Mouse (Mus musculus) midbrain, embryonic 12.5 days (tissue): ENCODE data around the gene Sohlh1. TPM values are rescaled to one million over a fixed set of nuclear protein-coding genes. Genes with fewer than 3 reads are reported as not detected.

Source experiments
- ATAC-seq: fragments of 200-750 bp; cut with Nextera tagmentation; 2 replicates; pipeline ENCODE4 v1.8.0; 2017; ENCODE audit warnings: low read depth, moderate TSS enrichment, moderate library complexity; ENCODE audit not compliant: low FRiP score
- H3K27ac ChIP-seq: fragments of 300-500 bp; sonication (generic); replicated peaks from 2 replicates; pipeline ENCODE4 v1.5.1; 2016; ENCODE audit warnings: mild to moderate bottlenecking
- H3K27me3 ChIP-seq: fragments of 300-500 bp; sonication (generic); 2 replicates; pipeline ENCODE4 v1.6.1; 2016; ENCODE audit warnings: mild to moderate bottlenecking
- H3K36me3 ChIP-seq: fragments of 300-500 bp; sonication (generic); 2 replicates; pipeline ENCODE4 v1.6.1; 2016
- H3K4me1 ChIP-seq: fragments of 300-500 bp; sonication (generic); 2 replicates; pipeline ENCODE4 v1.6.1; 2016
- H3K4me2 ChIP-seq: fragments of 300-500 bp; sonication (generic); replicated peaks from 2 replicates; pipeline ENCODE4 v1.6.1; 2016; ENCODE audit warnings: mild to moderate bottlenecking, moderate library complexity
- H3K4me3 ChIP-seq: fragments of 300-500 bp; sonication (generic); 2 replicates; pipeline ENCODE4 v1.5.1; 2016; ENCODE audit warnings: mild to moderate bottlenecking
- H3K9ac ChIP-seq: fragments of 300-500 bp; sonication (generic); replicated peaks from 2 replicates; pipeline ENCODE4 v1.6.1; 2016; ENCODE audit warnings: mild to moderate bottlenecking, moderate library complexity
- H3K9me3 ChIP-seq: fragments of 300-500 bp; sonication (generic); 2 replicates; pipeline ENCODE4 v1.6.1; 2016; ENCODE audit warnings: mild to moderate bottlenecking
- WGBS: fragments of 180-500 bp; shearing (Covaris S2); methylation state at CpG from one replicate; pipeline ENCODE4 v1.1.7; 2016; 5-methylcytosine and 5-hydroxymethylcytosine counted together
- polyA plus RNA-seq: library from polyadenylated mRNA; unstranded; fragments of >200 nt; fragmentation: Nextera tagmentation; extraction: Ambion mirVana; gene quantifications from 2 replicates; pipeline ENCODE4 v1.2.1, GENCODE M21; 2016

Sohlh1 gene
- polyA plus RNA-seq = not detected in 2 replicates

DNA sequence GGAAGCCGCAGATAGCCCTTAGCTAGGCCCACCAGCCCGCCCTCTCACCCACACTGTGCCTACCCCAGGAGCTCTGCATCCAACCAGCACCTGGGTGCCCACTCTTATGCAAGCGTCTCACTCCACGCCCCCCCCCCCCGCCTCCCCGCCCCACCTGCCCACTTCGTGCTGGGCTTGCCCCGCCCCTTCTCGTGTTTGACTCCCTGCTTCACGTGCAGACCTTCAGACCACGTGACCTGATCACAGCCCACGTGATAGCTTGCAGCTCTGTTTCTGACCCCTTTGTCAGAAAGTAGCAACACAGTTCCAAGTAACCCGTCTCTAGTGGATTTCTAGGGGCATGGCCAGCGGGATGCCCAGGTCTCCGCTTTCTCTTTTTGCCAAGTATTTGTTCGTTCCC lies at the start of gene Sohlh1:
Sohlh1 (minus strand) TSS at position 23 of the 400 bp plus-strand sequence.
- no peak within 1 kb of the TSS for H3K27ac ChIP-seq
- no peaks in the 10 kb centered on the region for H3K27me3 ChIP-seq

DNA sequence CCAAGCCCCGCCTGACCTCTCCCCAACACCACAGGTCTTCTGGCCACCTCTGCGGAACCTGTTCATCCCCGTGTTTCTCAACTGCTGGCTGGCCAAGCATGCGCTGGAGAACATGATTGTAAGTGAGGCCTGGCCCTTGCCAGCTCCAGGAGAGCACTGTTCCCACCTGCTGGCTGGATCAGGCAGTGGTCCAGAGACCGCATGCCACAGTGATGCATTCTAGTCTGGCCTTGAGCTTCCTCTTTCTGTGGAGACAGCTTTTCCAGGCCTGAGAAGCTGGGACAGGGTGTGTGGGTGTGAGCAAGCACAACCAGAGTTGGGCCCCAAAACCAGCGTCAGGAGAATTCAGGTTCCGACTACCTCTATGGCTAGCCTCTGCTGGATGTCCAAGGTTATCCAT lies 45.4 kb upstream of the Sohlh1 start:
- H3K27ac ChIP-seq = no peak overlapping the region
- H3K4me2 ChIP-seq = no peak overlapping the region
- H3K9me3 ChIP-seq = no peaks in the 10 kb centered on the region
- no peaks in the 10 kb centered on the region for H3K36me3 ChIP-seq
- H3K4me1 ChIP-seq = no peaks in the 10 kb centered on the region
- no peak overlapping the region for H3K9ac ChIP-seq
- no peak overlapping the region for H3K4me3 ChIP-seq
- H3K27me3 ChIP-seq = no peaks in the 10 kb centered on the region
- no peak for ATAC-seq
- whole genome bisulfite sequencing = 84% methylated on average over 7 of the region's 7 CpGs

More for the DNA sequence above, at the start of gene Sohlh1:
- ATAC-seq = no peak
- peaks cover 8% of the 10 kb centered on the region; the same call in 1 of the 2 replicates for H3K4me1 ChIP-seq
- WGBS = 84% methylated on average over 15 of the region's 16 CpGs
- no peaks in the 10 kb centered on the region for H3K36me3 ChIP-seq
- H3K9ac ChIP-seq = no peak within 1 kb of the TSS
- no peaks in the 10 kb centered on the region for H3K9me3 ChIP-seq
- no peak within 1 kb of the TSS for H3K4me3 ChIP-seq
- H3K4me2 ChIP-seq = no peak within 1 kb of the TSS

DNA sequence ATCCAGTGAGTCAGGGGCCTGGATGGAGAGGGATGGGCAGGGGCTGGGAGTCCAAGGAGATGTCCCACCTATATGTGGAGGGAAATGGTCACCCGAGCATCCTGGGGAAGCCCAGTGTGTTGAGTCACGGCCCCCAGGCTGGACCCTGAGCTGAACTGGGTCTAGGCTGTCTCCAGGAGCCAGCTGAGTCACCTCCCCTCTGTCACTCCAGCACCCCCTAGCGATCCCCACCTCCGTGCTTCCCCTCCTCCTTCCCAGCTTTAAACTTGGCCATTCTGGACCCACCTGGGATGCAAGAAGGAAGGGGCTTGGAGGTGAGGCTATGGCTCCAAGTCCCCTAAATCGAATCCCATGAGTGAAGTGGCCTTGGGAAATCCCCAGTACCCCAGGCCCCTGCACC lies 41.1 kb upstream of the Sohlh1 start:
- H3K9me3 ChIP-seq = no peaks in the 10 kb centered on the region
- H3K27me3 ChIP-seq = no peaks in the 10 kb centered on the region
- H3K9ac ChIP-seq = no peak overlapping the region
- H3K4me1 ChIP-seq = no peaks in the 10 kb centered on the region
- H3K4me2 ChIP-seq = no peak overlapping the region
- 63% methylated on average over 5 of the region's 5 CpGs for WGBS
- no peak overlapping the region for H3K27ac ChIP-seq
- H3K36me3 ChIP-seq = no peaks in the 10 kb centered on the region
- no peak for ATAC-seq
- no peak overlapping the region for H3K4me3 ChIP-seq

DNA sequence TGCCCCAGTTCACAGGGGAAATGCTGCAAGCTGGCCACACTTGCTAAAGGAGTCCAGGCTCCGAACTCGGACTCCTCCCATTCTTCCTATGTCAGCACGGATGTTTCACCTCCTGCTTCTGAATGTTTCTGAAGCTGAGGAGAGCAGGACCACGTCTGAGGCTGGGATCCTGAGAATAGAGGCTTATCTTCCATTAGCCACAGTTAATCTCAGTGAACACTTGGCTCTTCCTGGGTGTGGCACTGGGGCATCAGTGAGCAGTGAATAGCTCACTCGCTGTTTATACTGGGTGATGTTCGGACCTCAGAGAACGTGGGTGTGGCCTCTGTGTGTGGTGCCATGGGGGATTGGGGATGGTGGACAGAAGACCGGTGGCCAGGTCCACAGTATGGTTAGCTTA lies 40.2 kb upstream of the Sohlh1 start:
- WGBS = 68% methylated on average over 8 of the region's 8 CpGs
- no peak overlapping the region for H3K9ac ChIP-seq
- no peak overlapping the region for H3K4me3 ChIP-seq
- no peaks in the 10 kb centered on the region for H3K36me3 ChIP-seq
- H3K4me2 ChIP-seq = no peak overlapping the region
- no peaks in the 10 kb centered on the region for H3K4me1 ChIP-seq
- no peaks in the 10 kb centered on the region for H3K9me3 ChIP-seq
- peaks cover 2% of the 10 kb centered on the region; the same call in 1 of the 2 replicates for H3K27me3 ChIP-seq
- no peak overlapping the region for H3K27ac ChIP-seq
- ATAC-seq = no peak

DNA sequence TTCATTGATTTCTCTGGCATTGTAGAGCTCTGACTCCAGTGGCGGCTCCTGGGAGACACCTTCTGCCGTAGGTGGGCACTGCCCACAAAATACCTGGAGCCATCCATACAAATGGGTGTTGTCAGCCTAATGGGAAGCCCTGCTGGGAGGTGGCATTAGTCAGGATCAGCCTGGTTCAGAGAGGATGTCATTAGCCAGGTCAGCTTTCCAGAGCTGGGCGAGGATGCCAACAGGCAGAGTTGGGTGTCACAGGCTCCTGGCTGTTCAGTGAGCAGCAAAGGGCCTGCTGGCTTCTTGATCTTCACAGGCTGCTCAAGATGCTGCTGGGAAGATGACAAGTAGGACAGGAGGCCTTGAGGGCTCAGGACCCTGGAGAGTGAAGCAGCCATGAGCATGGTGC lies 37.7 kb upstream of the Sohlh1 start:
- WGBS = 88% methylated on average over 3 of the region's 3 CpGs
- no peak overlapping the region for H3K4me3 ChIP-seq
- H3K4me2 ChIP-seq = no peak overlapping the region
- H3K36me3 ChIP-seq = no peaks in the 10 kb centered on the region
- H3K27me3 ChIP-seq = peaks cover 6% of the 10 kb centered on the region; the same call in 1 of the 2 replicates
- no peaks in the 10 kb centered on the region for H3K9me3 ChIP-seq
- no peak overlapping the region for H3K9ac ChIP-seq
- H3K27ac ChIP-seq = no peak overlapping the region
- no peaks in the 10 kb centered on the region for H3K4me1 ChIP-seq
- ATAC-seq = no peak

DNA sequence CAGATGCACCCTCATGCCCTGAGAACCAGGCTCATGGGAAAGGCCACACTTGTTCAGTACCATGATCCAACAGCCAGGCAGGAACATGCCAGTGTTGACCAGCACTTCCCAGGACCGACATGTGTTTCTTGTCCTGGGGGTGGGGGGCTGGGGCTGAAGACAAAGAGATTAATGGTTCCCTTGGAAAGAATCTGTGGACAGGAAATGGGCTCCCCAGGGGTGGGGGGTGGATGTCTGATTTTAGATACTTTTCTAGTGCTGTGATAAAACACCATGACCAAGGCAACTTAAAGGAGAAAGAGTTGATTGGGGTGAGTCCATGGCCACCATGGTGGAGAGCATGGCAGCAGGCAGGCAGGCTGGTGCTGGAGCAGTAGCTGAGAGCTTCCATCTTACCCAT lies 35.2 kb upstream of the Sohlh1 start:
- H3K4me2 ChIP-seq = no peak overlapping the region
- 57% methylated on average over 1 of the region's 1 CpGs for WGBS
- ATAC-seq = no peak

DNA sequence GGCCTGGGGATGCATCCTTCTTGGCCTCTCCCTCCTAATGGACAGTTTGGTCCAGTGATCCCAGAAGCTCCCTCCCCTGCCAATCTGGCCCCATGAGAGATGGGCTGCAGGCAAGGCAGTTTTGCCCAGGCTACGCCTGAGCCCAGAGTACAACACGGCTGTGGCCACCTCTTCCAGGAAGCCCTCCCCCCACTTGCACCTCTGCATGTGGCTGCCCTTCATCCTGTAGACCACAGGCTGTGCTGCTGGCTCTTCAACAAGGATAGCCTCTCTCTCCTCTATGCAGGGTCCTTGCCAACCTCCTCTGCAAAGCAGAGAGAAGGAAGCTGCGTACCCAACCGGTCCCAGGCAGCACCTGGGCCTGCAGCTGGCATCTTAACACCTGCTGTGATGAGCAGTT lies 32.0 kb upstream of the Sohlh1 start:
- Histone ChIP-seq H3K9me3 (no peaks in the 10 kb centered on the region), H3K27ac (no peak overlapping the region), H3K4me1 (peaks cover 8% of the 10 kb centered on the region), H3K4me3 (no peak overlapping the region), H3K4me2 (no peak overlapping the region), H3K9ac (no peak overlapping the region), H3K36me3 (no peaks in the 10 kb centered on the region), H3K27me3 (peaks cover 40% of the 10 kb centered on the region)
- 73% methylated on average over 4 of the region's 4 CpGs for WGBS
- no peak for ATAC-seq

More for the DNA sequence above, 35.2 kb upstream of the Sohlh1 start:
- H3K36me3 ChIP-seq = no peaks in the 10 kb centered on the region
- peaks cover 28% of the 10 kb centered on the region for H3K27me3 ChIP-seq
- peaks cover 7% of the 10 kb centered on the region for H3K4me1 ChIP-seq
- no peak overlapping the region for H3K27ac ChIP-seq
- H3K4me3 ChIP-seq = no peak overlapping the region
- H3K9me3 ChIP-seq = no peaks in the 10 kb centered on the region
- no peak overlapping the region for H3K9ac ChIP-seq

DNA sequence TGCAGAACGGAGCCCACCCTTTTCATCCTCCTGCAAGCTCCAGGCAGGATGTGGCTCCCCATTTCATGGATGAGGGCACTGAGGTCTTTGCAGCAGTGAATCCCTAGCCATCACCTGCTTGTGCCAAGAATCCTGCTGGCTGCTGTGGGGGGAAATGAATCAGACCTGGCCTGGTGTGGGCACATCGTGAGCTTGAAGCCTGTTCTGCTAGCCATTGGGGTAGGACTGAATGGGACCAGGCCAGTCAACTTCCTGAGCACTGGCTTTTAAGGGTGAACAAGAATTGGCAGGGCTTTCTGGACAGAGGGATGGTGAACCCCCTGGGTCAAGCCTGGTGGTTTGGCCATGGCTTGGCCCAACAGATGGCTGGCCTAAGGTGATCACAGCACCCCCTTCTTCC lies 31.5 kb upstream of the Sohlh1 start:
- H3K4me1 ChIP-seq = peaks cover 8% of the 10 kb centered on the region
- 74% methylated on average over 2 of the region's 2 CpGs for WGBS
- no peak for ATAC-seq
- H3K9ac ChIP-seq = no peak overlapping the region
- H3K27me3 ChIP-seq = peaks cover 40% of the 10 kb centered on the region
- H3K4me2 ChIP-seq = no peak overlapping the region
- no peaks in the 10 kb centered on the region for H3K9me3 ChIP-seq
- no peak overlapping the region for H3K27ac ChIP-seq
- no peaks in the 10 kb centered on the region for H3K36me3 ChIP-seq
- no peak overlapping the region for H3K4me3 ChIP-seq

DNA sequence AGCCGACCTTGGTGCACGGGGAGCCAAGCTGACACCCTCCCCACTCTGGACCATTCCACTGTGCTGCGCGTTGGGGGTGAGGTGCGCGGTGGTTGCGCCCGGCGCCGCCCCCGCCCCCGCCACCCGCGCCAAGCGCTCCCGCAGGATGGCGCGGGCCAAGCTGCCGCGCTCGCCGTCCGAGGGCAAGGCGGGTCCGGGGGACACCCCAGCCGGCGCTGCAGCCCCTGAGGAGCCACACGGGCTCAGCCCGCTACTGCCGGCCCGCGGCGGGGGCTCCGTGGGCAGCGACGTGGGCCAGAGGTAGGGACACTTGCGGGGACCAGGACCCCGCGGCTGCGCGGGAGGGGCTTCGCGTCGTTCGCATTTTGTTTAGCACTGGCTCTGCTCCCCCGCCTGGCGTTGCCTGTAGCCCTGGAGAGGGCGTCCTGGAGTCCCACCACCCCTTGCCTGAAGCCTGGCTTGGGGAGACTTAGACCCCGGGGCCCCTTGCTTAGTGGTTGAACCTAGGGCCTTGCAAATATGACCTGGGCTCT lies 30.8 kb upstream of the Sohlh1 start:
- Histone ChIP-seq H3K4me2 (peak overlapping the region; percentile 86), H3K27ac (no peak overlapping the region), H3K36me3 (no peaks in the 10 kb centered on the region), H3K9me3 (no peaks in the 10 kb centered on the region), H3K4me1 (peaks cover 8% of the 10 kb centered on the region), H3K9ac (peak overlapping the region; percentile 71), H3K4me3 (peak overlapping the region; percentile 52), H3K27me3 (peaks cover 40% of the 10 kb centered on the region)
- ATAC-seq = peak; percentile 34; the same call in 1 of the 2 replicates
- 2% methylated on average over 49 of the region's 49 CpGs for WGBS

DNA sequence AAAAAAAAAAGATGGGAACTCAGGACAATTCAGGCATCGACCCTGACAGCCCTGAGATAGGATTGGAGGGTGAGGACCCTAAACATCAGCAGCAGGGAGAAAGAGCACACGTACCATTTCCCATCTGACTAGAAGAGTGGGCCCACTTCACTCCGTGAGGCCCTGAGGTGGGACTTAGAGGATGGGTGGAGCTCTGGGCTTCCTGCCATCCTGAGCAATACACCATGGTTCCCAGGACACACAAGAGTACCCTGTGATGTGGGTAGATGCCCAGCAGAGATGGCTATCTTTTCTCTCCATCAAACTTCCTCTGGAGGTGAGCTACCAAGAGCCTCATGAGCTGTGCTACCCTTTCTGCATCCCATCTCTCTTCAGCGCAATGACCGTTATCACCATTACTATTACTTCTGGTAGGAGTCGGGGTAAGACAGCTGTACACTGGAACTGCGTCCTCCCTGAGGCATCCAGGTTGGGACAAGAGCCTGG lies 30.2 kb upstream of the Sohlh1 start:
- no peak for ATAC-seq
- Histone ChIP-seq H3K4me3 (peak overlapping the region; percentile 52), H3K4me2 (peak overlapping the region; percentile 86), H3K9ac (peak overlapping the region; percentile 71; the same call in 1 of the 2 replicates), H3K27ac (no peak overlapping the region), H3K9me3 (no peaks in the 10 kb centered on the region), H3K27me3 (peaks cover 39% of the 10 kb centered on the region), H3K4me1 (peaks cover 8% of the 10 kb centered on the region), H3K36me3 (no peaks in the 10 kb centered on the region)
- 28% methylated on average over 7 of the region's 7 CpGs for WGBS

DNA sequence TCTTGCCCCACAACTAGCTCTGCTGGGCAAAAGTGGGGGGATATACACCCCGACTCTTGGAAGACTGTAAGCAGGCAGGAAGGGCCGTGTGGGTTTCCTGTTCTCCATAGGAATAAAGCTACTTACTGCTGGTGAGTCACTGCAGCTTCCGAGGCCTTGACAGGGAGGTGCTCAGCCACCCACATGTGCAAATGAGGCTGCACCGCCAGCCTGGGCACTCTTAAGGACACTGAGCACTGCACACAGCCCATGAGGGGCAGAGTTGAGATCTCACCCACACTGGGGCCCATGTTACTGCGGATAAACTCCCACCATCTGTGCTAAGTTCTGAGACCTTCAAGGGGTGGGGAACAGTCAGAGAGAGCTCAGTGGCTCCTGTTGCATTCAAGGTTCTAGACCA lies 19.6 kb upstream of the Sohlh1 start:
- Histone ChIP-seq H3K27ac (no peak overlapping the region), H3K27me3 (peaks cover 70% of the 10 kb centered on the region), H3K9me3 (no peaks in the 10 kb centered on the region), H3K4me1 (peaks cover 21% of the 10 kb centered on the region), H3K4me2 (no peak overlapping the region), H3K36me3 (no peaks in the 10 kb centered on the region), H3K4me3 (no peak overlapping the region), H3K9ac (no peak overlapping the region)
- ATAC-seq = no peak
- 69% methylated on average over 5 of the region's 5 CpGs for WGBS

DNA sequence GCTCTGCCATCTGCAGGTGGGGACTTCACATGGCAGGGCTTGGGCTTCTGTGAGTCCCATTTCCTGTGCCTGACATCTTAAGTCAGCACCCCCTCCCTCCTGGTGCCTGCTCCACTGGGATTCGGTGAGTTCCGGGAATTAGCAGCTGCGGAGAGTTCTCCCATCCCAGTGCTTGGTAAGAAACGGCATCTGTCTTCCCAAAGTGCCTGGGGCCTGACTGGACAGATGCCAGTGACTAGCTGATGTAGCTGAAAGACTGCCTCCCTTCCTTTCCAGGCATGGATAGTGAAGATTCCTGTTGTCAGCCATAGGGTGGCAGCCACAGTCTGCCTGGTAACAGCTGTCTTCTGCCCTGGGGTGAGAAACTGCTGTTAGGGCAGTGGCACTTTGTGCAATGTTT lies 18.4 kb upstream of the Sohlh1 start:
- no peak overlapping the region for H3K27ac ChIP-seq
- H3K4me3 ChIP-seq = no peak overlapping the region
- H3K4me2 ChIP-seq = no peak overlapping the region
- no peak overlapping the region for H3K9ac ChIP-seq
- peaks cover 70% of the 10 kb centered on the region for H3K27me3 ChIP-seq
- WGBS = 13% methylated on average over 4 of the region's 4 CpGs
- H3K4me1 ChIP-seq = peaks cover 21% of the 10 kb centered on the region
- no peak for ATAC-seq
- H3K9me3 ChIP-seq = no peaks in the 10 kb centered on the region
- H3K36me3 ChIP-seq = no peaks in the 10 kb centered on the region

DNA sequence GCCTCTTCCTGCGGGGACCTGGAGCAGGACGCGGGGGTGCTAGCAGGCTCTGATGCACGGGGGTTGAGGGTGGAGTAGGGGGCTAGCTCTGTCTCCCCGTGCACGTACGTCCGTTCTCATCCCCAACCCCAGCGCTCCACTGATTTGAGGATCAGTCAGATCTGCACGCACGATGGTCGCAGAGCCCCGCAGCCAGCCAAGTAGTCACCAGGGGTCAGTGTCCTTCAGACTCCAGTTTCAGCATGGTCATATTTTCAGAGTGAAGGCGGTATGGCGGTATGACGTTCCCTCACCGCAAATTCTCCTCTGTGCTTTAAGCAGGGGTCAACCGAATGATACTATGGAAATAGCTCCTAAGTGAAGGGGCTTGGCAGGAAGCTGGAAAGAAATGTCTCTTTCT lies 17.2 kb upstream of the Sohlh1 start:
- Histone ChIP-seq H3K27ac (no peak overlapping the region), H3K27me3 (peaks cover 70% of the 10 kb centered on the region), H3K9me3 (no peaks in the 10 kb centered on the region), H3K4me2 (peak overlapping the region; percentile 99), H3K9ac (peak overlapping the region; percentile 62; the same call in 1 of the 2 replicates), H3K4me1 (peaks cover 21% of the 10 kb centered on the region), H3K36me3 (no peaks in the 10 kb centered on the region), H3K4me3 (peak overlapping the region; percentile 58)
- 5% methylated on average over 18 of the region's 18 CpGs for WGBS
- ATAC-seq = no peak
